Mouse (Mus musculus) neural tube, embryonic 14.5 days (tissue): ENCODE measurements around the gene Pth1r. TPM values are rescaled to one million over a fixed set of nuclear protein-coding genes. Genes with fewer than 3 reads are reported as not detected.

ENCODE experiments used
- ATAC-seq: fragments of 200-750 bp; cut with Nextera tagmentation; 2 replicates; pipeline ENCODE4 v1.8.0; 2017; ENCODE audit warnings: low read depth, mild to moderate bottlenecking, moderate TSS enrichment, moderate library complexity
- H3K27ac ChIP-seq: fragments of 300-500 bp; sonication (generic); 2 replicates; pipeline ENCODE4 v1.5.1; 2014; ENCODE audit warnings: low read depth, mild to moderate bottlenecking, control low read depth, low read length, moderate library complexity, mixed read lengths
- H3K27me3 ChIP-seq: fragments of 300-500 bp; sonication (generic); 2 replicates; pipeline ENCODE4 v1.6.1; 2014; ENCODE audit warnings: low read length; ENCODE audit not compliant: control insufficient read depth, insufficient read depth
- H3K36me3 ChIP-seq: fragments of 300-500 bp; sonication (generic); 2 replicates; pipeline ENCODE4 v1.6.1; 2014; ENCODE audit warnings: low read length, mixed read lengths; ENCODE audit not compliant: control insufficient read depth, insufficient read depth
- H3K4me1 ChIP-seq: fragments of 300-500 bp; sonication (generic); 2 replicates; pipeline ENCODE4 v1.6.1; 2014; ENCODE audit warnings: low read length; ENCODE audit not compliant: control insufficient read depth, insufficient read depth
- H3K4me2 ChIP-seq: fragments of 300-500 bp; sonication (generic); 2 replicates; pipeline ENCODE4 v1.6.1; 2014; ENCODE audit warnings: mild to moderate bottlenecking, low read depth, low read length, control low read depth
- H3K4me3 ChIP-seq: fragments of 300-500 bp; sonication (generic); 2 replicates; pipeline ENCODE4 v1.5.1; 2014; ENCODE audit warnings: low read depth, low read length, control low read depth, mixed read lengths
- H3K9ac ChIP-seq: fragments of 300-500 bp; sonication (generic); replicated peaks from 2 replicates; pipeline ENCODE4 v1.6.1; 2014; ENCODE audit warnings: low read depth, mild to moderate bottlenecking, control low read depth, low read length, mixed read lengths
- H3K9me3 ChIP-seq: fragments of 300-500 bp; sonication (generic); 2 replicates; pipeline ENCODE4 v1.6.1; 2016; ENCODE audit warnings: low read length; ENCODE audit not compliant: control insufficient read depth
- WGBS: fragments of 180-500 bp; shearing (Covaris S2); extraction: QIAGEN DNeasy Blood & Tissue Kit; methylation state at CpG from one replicate; pipeline ENCODE4 v1.1.7; 2014; 5-methylcytosine and 5-hydroxymethylcytosine counted together
- polyA plus RNA-seq: library from polyadenylated mRNA; unstranded; fragments of >200 nt; fragmentation: Nextera tagmentation; extraction: Ambion mirVana; gene quantifications from 2 replicates; pipeline ENCODE4 v1.2.1, GENCODE M21; 2014

Pth1r gene
- polyA plus RNA-seq: 5.2 and 11.3 TPM in 2 replicates

GRCm38 (mm10) chr9:110746961-110747360 is at the start of gene Pth1r:
TSS of gene Pth1r (minus strand) at chr9:110747145.
- Histone ChIP-seq H3K36me3 (no peaks in the 10 kb centered on the region), H3K27ac (no peak within 1 kb of the TSS), H3K4me1 (peaks cover under 1% of the 10 kb centered on the region; the same call in 1 of the 2 replicates), H3K27me3 (no peaks in the 10 kb centered on the region; the same call in 1 of the 2 replicates), H3K4me2 (no peak within 1 kb of the TSS), H3K4me3 (no peak within 1 kb of the TSS), H3K9me3 (no peaks in the 10 kb centered on the region), H3K9ac (no peak within 1 kb of the TSS)
- no peak for ATAC-seq
- WGBS: 49% methylated on average over 7 of the region's 7 CpGs

- Histone ChIP-seq H3K9me3 (no peaks in the 10 kb centered on the region), H3K36me3 (no peaks in the 10 kb centered on the region), H3K4me1 (no peaks in the 10 kb centered on the region), H3K9ac (no peak overlapping the region), H3K27me3 (no peaks in the 10 kb centered on the region), H3K4me3 (no peak overlapping the region), H3K4me2 (no peak overlapping the region), H3K27ac (no peak overlapping the region)
- WGBS: 75% methylated on average over 4 of the region's 4 CpGs
- ATAC-seq: no peak
Observed at GRCm38 (mm10) chr9:110790462-110790861, 43.5 kb upstream of the Pth1r start.

- WGBS: 89% methylated on average over 3 of the region's 3 CpGs
- ATAC-seq: no peak
Observed at GRCm38 (mm10) chr9:110788169-110788568, 41.2 kb upstream of the Pth1r start.

GRCm38 (mm10) chr9:110783611-110784010 is 36.7 kb upstream of the Pth1r start:
- Histone ChIP-seq H3K27ac (no peak overlapping the region), H3K4me2 (no peak overlapping the region), H3K27me3 (no peaks in the 10 kb centered on the region), H3K9ac (no peak overlapping the region), H3K36me3 (no peaks in the 10 kb centered on the region), H3K4me3 (no peak overlapping the region), H3K9me3 (no peaks in the 10 kb centered on the region), H3K4me1 (no peaks in the 10 kb centered on the region; the same call in 1 of the 2 replicates)
- 36% methylated on average over 1 of the region's 1 CpGs for WGBS
- no peak for ATAC-seq

More at GRCm38 (mm10) chr9:110788169-110788568, 41.2 kb upstream of the Pth1r start:
- H3K9ac ChIP-seq: no peak overlapping the region
- no peaks in the 10 kb centered on the region for H3K4me1 ChIP-seq
- no peak overlapping the region for H3K27ac ChIP-seq
- H3K27me3 ChIP-seq: no peaks in the 10 kb centered on the region
- no peak overlapping the region for H3K4me3 ChIP-seq
- H3K9me3 ChIP-seq: no peaks in the 10 kb centered on the region
- H3K36me3 ChIP-seq: no peaks in the 10 kb centered on the region
- no peak overlapping the region for H3K4me2 ChIP-seq

GRCm38 (mm10) chr9:110781731-110782130 is 34.8 kb upstream of the Pth1r start:
- H3K9ac ChIP-seq: peak overlapping the region; percentile 70
- under 1% methylated on average over 23 of the region's 23 CpGs for WGBS
- H3K36me3 ChIP-seq: no peaks in the 10 kb centered on the region
- H3K27me3 ChIP-seq: no peaks in the 10 kb centered on the region
- ATAC-seq: peak; percentile 73
- no peaks in the 10 kb centered on the region for H3K9me3 ChIP-seq
- H3K4me1 ChIP-seq: no peaks in the 10 kb centered on the region; the same call in 1 of the 2 replicates
- H3K27ac ChIP-seq: peak overlapping the region; percentile 74
- H3K4me3 ChIP-seq: peak overlapping the region; percentile 44
- peak overlapping the region; percentile 70 for H3K4me2 ChIP-seq

GRCm38 (mm10) chr9:110781256-110781721 is 34.3 kb upstream of the Pth1r start:
- H3K27me3 ChIP-seq: no peaks in the 10 kb centered on the region
- H3K9me3 ChIP-seq: no peaks in the 10 kb centered on the region
- no peaks in the 10 kb centered on the region; the same call in 1 of the 2 replicates for H3K4me1 ChIP-seq
- peak overlapping the region; percentile 44 for H3K4me3 ChIP-seq
- H3K9ac ChIP-seq: peak overlapping the region; percentile 70
- peak overlapping the region; percentile 74 for H3K27ac ChIP-seq
- peak overlapping the region; percentile 70 for H3K4me2 ChIP-seq
- ATAC-seq: peak; percentile 97
- under 1% methylated on average over 43 of the region's 43 CpGs for WGBS
- no peaks in the 10 kb centered on the region for H3K36me3 ChIP-seq

GRCm38 (mm10) chr9:110779242-110779913 is 32.4 kb upstream of the Pth1r start:
- Histone ChIP-seq H3K36me3 (no peaks in the 10 kb centered on the region), H3K9ac (no peak overlapping the region), H3K4me2 (no peak overlapping the region), H3K27ac (no peak overlapping the region), H3K27me3 (no peaks in the 10 kb centered on the region), H3K9me3 (no peaks in the 10 kb centered on the region), H3K4me3 (no peak overlapping the region), H3K4me1 (no peaks in the 10 kb centered on the region; the same call in 1 of the 2 replicates)
- ATAC-seq: no peak
- WGBS: 58% methylated on average over 5 of the region's 5 CpGs

GRCm38 (mm10) chr9:110778559-110778958 is 31.6 kb upstream of the Pth1r start:
- H3K36me3 ChIP-seq: no peaks in the 10 kb centered on the region
- no peaks in the 10 kb centered on the region; the same call in 1 of the 2 replicates for H3K4me1 ChIP-seq
- WGBS: 83% methylated on average over 7 of the region's 7 CpGs
- H3K27me3 ChIP-seq: no peaks in the 10 kb centered on the region
- ATAC-seq: no peak
- no peak overlapping the region for H3K4me2 ChIP-seq
- H3K9ac ChIP-seq: no peak overlapping the region
- no peak overlapping the region for H3K27ac ChIP-seq
- H3K4me3 ChIP-seq: no peak overlapping the region
- no peaks in the 10 kb centered on the region for H3K9me3 ChIP-seq

GRCm38 (mm10) chr9:110778100-110778499 is 31.2 kb upstream of the Pth1r start:
- H3K4me3 ChIP-seq: no peak overlapping the region
- H3K27me3 ChIP-seq: no peaks in the 10 kb centered on the region
- H3K9ac ChIP-seq: no peak overlapping the region
- H3K27ac ChIP-seq: no peak overlapping the region
- H3K36me3 ChIP-seq: no peaks in the 10 kb centered on the region
- 85% methylated on average over 1 of the region's 1 CpGs for WGBS
- H3K4me2 ChIP-seq: no peak overlapping the region
- no peaks in the 10 kb centered on the region for H3K9me3 ChIP-seq
- ATAC-seq: no peak
- no peaks in the 10 kb centered on the region; the same call in 1 of the 2 replicates for H3K4me1 ChIP-seq
